Mouse (Mus musculus): ENCODE data around the gene Gast. TPM values are rescaled to one million over a fixed set of nuclear protein-coding genes. Genes with fewer than 3 reads are reported as not detected.
A peak's percentile ranks its signal among the peaks of the same experiment; 100 is the strongest.
"Not testable (repeated sequence)": the region's sequence is repeated elsewhere in the genome, so short reads cannot be mapped to it uniquely, and the experiment has no call there.

Gast gene
- polyA plus RNA-seq, 1 experiment: not detected

DNA sequence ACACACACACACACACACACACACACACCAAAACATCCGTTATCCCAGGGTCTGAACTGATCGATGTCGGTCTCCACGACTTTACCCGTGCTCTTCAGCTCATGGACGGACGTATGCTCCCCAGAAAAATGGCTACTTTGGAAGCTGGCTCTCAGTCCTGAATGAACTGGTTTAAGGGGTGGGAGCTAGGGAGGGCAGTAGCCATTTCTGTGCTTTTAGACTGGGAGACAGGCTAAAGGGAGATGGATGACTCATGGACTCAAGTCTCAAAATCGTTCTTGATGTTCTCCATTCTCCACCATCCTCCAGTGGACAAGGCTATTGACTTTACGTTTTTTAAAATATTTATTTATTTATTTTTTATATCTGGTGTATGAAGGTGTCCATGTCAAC lies 22.6 kb downstream of the Gast start:
- peak overlapping the region; percentile 76 for H3K4me3 ChIP-seq (replicated peaks; ENCODE audit: insufficient read depth, low read depth, low read length)
- H3K27ac ChIP-seq (ENCODE audit: insufficient read depth, low read length): no peak overlapping the region
- peaks cover 3% of the 10 kb centered on the region; the same call in 1 of the 2 replicates for H3K4me1 ChIP-seq (ENCODE audit: control insufficient read depth, insufficient read depth, low read length)
- no peaks in the 10 kb centered on the region for H3K27me3 ChIP-seq (ENCODE audit: control insufficient read depth, insufficient read depth, low read length)
- TF ChIP-seq CTCF (IDR thresholded peaks at IDR 0.05; ENCODE audit: borderline replicate concordance, insufficient read depth, low read depth, low read length): no peak
- no peak for TF ChIP-seq POLR2A (IDR thresholded peaks at IDR 0.05; ENCODE audit: borderline replicate concordance, insufficient read depth, low read length)
- 10% methylated on average over 9 of the region's 9 CpGs for WGBS
- no peak for DNase-seq

DNA sequence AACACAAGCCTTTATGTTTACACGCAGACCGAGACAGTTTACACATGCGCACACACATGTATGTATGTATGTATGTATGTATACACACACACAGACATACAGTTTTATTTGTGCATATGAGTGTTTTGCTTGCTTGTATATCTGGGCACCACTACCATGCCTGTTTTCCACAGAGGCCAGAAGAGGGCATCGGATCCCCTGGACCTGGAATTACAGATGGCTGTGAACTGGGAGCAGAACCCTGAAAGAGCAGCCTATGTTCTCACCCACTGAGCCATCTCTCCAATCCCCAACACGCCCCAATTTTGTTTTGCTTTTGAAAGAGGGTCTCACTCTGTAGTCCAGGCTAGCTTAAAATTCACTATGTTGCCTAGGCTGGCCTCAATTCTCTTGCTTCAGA lies 23.2 kb downstream of the Gast start:
- Histone ChIP-seq H3K27me3 (ENCODE audit: control insufficient read depth, insufficient read depth, low read length) (no peaks in the 10 kb centered on the region), H3K4me3 (replicated peaks; ENCODE audit: insufficient read depth, low read depth, low read length) (no peak overlapping the region), H3K27ac (ENCODE audit: insufficient read depth, low read length) (no peak overlapping the region), H3K4me1 (ENCODE audit: control insufficient read depth, insufficient read depth, low read length) (no peaks in the 10 kb centered on the region; the same call in none of the 2 replicates)
- peak in 1 of 2 experiments; percentile 43 for DNase-seq
- TF ChIP-seq CTCF (IDR thresholded peaks at IDR 0.05; ENCODE audit: borderline replicate concordance, insufficient read depth, low read depth, low read length): 0 out of 2 replicates have a peak, but pooled peaks have one; percentile 12
- TF ChIP-seq POLR2A (IDR thresholded peaks at IDR 0.05; ENCODE audit: borderline replicate concordance, insufficient read depth, low read length): no peak
- 50% methylated on average over 5 of the region's 5 CpGs for WGBS

DNA sequence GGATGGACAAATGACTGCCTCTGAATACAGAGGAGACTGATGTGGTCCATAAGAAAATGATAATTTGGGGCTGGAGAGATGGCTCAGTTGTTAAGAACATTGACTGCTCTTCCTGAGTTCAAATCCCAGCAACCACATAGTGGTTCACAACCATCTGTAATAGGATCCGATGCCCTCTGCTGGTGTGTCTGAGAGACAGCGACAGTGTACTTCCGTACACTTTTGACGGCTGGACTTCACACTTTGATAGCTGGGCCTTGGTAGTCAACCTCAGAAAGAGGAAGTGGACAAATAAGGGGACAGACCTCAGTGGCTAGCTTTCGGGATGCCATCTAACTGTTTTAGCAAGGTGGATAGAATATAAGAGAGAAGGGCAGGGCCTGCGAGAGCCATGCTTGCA lies 26.0 kb downstream of the Gast start:
- 87% methylated on average over 6 of the region's 6 CpGs for WGBS
- no peak for DNase-seq
- TF ChIP-seq CTCF (IDR thresholded peaks at IDR 0.05; ENCODE audit: borderline replicate concordance, insufficient read depth, low read depth, low read length) (no peak), POLR2A (IDR thresholded peaks at IDR 0.05; ENCODE audit: borderline replicate concordance, insufficient read depth, low read length) (no peak)

DNA sequence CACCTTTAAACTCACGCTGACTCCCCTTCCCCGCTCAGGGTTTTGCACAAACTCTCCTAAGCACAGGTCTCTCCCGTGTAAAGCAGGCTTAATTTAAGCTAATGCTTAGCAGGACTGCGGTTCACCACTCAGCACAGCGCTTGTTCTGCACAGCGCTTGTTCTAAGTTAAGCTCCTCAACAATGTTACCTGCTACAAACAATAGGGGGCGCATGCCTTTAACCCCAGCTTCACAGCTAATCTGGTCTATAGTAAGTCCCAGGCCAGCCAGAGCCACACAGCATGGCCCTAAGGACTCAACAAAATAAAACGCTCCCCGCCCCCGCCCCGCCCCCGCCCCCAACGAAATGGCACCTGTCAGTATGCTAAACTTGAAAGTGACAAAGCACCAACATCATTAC lies 26.9 kb downstream of the Gast start:
- WGBS: no CpG with 5 or more reads among the region's 13 CpGs
- not testable (repeated sequence) for H3K27ac ChIP-seq (ENCODE audit: insufficient read depth, low read length); H3K4me1 ChIP-seq (ENCODE audit: control insufficient read depth, insufficient read depth, low read length); H3K27me3 ChIP-seq (ENCODE audit: control insufficient read depth, insufficient read depth, low read length); H3K4me3 ChIP-seq (replicated peaks; ENCODE audit: insufficient read depth, low read depth, low read length); DNase-seq

More for the DNA sequence above, 26.0 kb downstream of the Gast start:
- Histone ChIP-seq H3K4me3 (replicated peaks; ENCODE audit: insufficient read depth, low read depth, low read length) (no peak overlapping the region), H3K27me3 (ENCODE audit: control insufficient read depth, insufficient read depth, low read length) (no peaks in the 10 kb centered on the region), H3K27ac (ENCODE audit: insufficient read depth, low read length) (no peak overlapping the region), H3K4me1 (ENCODE audit: control insufficient read depth, insufficient read depth, low read length) (peaks cover 5% of the 10 kb centered on the region)

DNA sequence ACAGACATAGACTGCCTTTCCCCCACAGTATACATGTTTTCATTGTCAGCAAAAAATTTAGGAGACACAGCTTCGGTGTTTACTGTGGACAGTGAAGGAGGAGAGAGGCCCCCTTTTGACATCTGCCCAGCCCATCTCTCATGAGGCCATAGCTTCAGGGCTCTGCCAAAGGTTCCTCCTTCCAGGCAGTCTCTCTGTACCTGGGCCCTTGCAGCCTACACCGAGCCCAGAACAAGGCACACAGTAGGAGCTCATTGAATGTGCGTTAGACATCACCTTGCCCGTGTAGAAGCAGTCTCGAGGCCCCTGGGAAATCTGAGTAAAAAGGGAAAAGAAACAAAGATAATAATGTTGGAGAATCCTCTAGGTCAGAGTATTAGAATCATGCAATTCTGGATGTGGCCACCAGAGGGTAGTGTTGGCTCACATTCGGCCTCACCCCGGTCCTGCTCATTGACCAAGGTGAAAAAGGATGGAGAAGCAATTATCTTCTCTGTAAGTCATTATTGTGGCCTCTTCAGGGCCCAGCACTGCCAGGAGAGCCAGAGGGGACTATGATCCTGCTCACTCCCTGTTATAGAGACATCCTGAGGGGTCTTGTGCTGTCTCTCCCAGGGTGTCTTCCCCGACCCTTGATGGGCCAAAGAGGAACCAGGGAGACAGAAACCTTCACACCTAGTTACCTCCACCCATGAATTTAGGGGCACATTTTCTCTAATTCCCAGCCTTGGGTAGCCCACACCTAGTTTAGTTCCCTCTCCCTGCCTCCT lies 28.2 kb downstream of the Gast start:
- no peaks in the 10 kb centered on the region for H3K27me3 ChIP-seq (ENCODE audit: control insufficient read depth, insufficient read depth, low read length)
- TF ChIP-seq CTCF (IDR thresholded peaks at IDR 0.05; ENCODE audit: borderline replicate concordance, insufficient read depth, low read depth, low read length) (peak; percentile 97), POLR2A (IDR thresholded peaks at IDR 0.05; ENCODE audit: borderline replicate concordance, insufficient read depth, low read length) (no peak)
- H3K27ac ChIP-seq (ENCODE audit: insufficient read depth, low read length): peak overlapping the region; percentile 58; the same call in 1 of the 2 replicates
- 15% methylated on average over 8 of the region's 8 CpGs for WGBS
- H3K4me1 ChIP-seq (ENCODE audit: control insufficient read depth, insufficient read depth, low read length): peaks cover 5% of the 10 kb centered on the region; the same call in 1 of the 2 replicates
- peak; percentile 79 to 87 for DNase-seq
- H3K4me3 ChIP-seq (replicated peaks; ENCODE audit: insufficient read depth, low read depth, low read length): no peak overlapping the region

DNA sequence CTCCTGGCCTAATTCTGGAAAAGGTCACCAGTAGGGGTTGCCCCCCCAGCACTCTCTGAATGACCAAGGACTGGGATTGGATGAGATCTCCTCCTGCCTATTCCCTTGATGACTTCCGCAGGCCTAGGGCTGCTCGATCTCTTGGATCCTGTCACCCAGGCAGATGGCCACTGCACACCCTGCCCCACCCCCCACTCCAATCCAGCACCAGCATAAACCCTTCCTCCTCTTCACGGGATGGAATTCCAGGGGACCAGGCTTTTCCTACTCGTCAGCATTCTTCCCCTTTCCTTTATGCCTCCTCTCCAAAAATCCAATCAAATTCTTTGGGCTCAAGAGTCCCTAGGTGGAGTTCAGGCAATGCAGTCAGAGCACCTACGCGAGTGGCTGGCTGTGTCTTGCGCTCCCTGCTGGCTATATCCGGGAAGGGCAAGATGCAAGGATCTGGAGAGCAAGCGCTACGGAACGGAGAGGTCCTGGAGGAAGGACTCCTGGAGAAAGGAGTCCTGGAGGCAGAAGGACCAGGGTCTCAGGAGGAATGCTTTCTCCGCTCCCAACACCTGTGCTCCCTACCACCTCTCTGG lies 28.9 kb downstream of the Gast start:
- TF ChIP-seq CTCF (IDR thresholded peaks at IDR 0.05; ENCODE audit: borderline replicate concordance, insufficient read depth, low read depth, low read length) (peak; percentile 78), POLR2A (IDR thresholded peaks at IDR 0.05; ENCODE audit: borderline replicate concordance, insufficient read depth, low read length) (no peak)
- WGBS: 9% methylated on average over 12 of the region's 12 CpGs

DNA sequence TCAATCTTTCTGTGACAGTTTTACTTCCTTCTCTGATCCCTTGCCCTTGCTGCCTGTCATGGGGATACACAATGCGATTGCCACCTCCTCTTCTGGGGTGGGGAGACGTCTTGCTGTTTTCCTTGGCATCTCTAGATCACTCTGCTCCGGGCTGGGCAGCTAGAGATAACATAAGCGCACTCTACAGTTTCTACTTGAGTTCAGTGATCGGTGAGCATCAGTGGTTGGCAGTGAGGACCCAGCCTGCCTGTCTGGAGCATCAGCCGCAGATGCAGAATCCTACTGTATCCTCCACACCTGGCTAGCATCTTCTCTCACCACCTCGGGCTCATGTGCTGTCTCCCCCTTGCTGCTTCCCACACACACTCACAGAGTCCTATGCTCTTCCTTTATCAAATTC lies 34.9 kb downstream of the Gast start:
- 55% methylated on average over 7 of the region's 7 CpGs for WGBS

More for the DNA sequence above, 28.9 kb downstream of the Gast start:
- peak overlapping the region; percentile 58; the same call in 1 of the 2 replicates for H3K27ac ChIP-seq (ENCODE audit: insufficient read depth, low read length)
- no peaks in the 10 kb centered on the region for H3K27me3 ChIP-seq (ENCODE audit: control insufficient read depth, insufficient read depth, low read length)
- peaks cover 5% of the 10 kb centered on the region; the same call in 1 of the 2 replicates for H3K4me1 ChIP-seq (ENCODE audit: control insufficient read depth, insufficient read depth, low read length)
- DNase-seq: peak; percentile 79 to 84
- no peak overlapping the region for H3K4me3 ChIP-seq (replicated peaks; ENCODE audit: insufficient read depth, low read depth, low read length)

DNA sequence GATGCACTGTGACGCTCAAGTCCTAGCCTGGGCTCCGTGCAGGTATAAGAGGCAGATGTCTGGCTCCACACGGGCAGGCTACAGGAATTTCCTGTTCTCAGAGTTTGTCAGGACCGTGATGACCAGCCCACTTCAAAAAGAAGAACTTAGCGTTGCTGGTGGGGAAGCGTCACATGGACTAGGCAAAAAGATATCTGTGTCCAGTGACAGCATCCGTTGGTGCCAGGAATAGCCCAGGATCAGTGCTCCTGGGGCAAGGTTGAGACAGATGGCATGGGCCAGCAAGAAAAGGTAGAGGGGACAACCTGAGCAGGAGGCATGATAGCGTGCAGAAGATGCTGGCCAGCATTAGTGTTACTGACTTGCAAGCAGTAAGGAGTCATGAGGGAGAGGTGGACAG lies 35.6 kb downstream of the Gast start:
- H3K4me3 ChIP-seq (replicated peaks; ENCODE audit: insufficient read depth, low read depth, low read length): no peak overlapping the region
- H3K4me1 ChIP-seq (ENCODE audit: control insufficient read depth, insufficient read depth, low read length): peaks cover 18% of the 10 kb centered on the region
- no peaks in the 10 kb centered on the region for H3K27me3 ChIP-seq (ENCODE audit: control insufficient read depth, insufficient read depth, low read length)
- peak; percentile 68 to 75 for DNase-seq
- TF ChIP-seq POLR2A (IDR thresholded peaks at IDR 0.05; ENCODE audit: borderline replicate concordance, insufficient read depth, low read length) (no peak), CTCF (IDR thresholded peaks at IDR 0.05; ENCODE audit: borderline replicate concordance, insufficient read depth, low read depth, low read length) (no peak)
- WGBS: 17% methylated on average over 8 of the region's 8 CpGs
- H3K27ac ChIP-seq (ENCODE audit: insufficient read depth, low read length): peak overlapping the region; percentile 53

More for the DNA sequence above, 34.9 kb downstream of the Gast start:
- Histone ChIP-seq H3K4me3 (replicated peaks; ENCODE audit: insufficient read depth, low read depth, low read length) (no peak overlapping the region), H3K27ac (ENCODE audit: insufficient read depth, low read length) (no peak overlapping the region), H3K27me3 (ENCODE audit: control insufficient read depth, insufficient read depth, low read length) (no peaks in the 10 kb centered on the region), H3K4me1 (ENCODE audit: control insufficient read depth, insufficient read depth, low read length) (peaks cover 18% of the 10 kb centered on the region)
- no peak for TF ChIP-seq POLR2A (IDR thresholded peaks at IDR 0.05; ENCODE audit: borderline replicate concordance, insufficient read depth, low read length)
- TF ChIP-seq CTCF (IDR thresholded peaks at IDR 0.05; ENCODE audit: borderline replicate concordance, insufficient read depth, low read depth, low read length): no peak
- no peak for DNase-seq

Measured in cerebellum, adult 2 months (tissue).